Mouse (Mus musculus) heart, postnatal 14 days (tissue): ENCODE data around the gene Kctd15. TPM values are rescaled to one million over a fixed set of nuclear protein-coding genes. Genes with fewer than 3 reads are reported as not detected.

ENCODE experiments used
- DNase-seq, 2 experiments: peaks; one replicate each; pipeline ENCODE4 v3.0.0; 2021 to 2022
- intact Hi-C: fragments of 180-260 bp; cut with DNase I; formaldehyde crosslinking; loops from one replicate; pipeline ENCODE4 v1.15.1; 2025
- long read RNA-seq, 2 experiments: library from polyadenylated mRNA; stranded (forward); transcript quantifications; one replicate each; pipeline ENCODE4 v2.0.0; 2021
- total RNA-seq, 2 experiments: library from RNA; stranded (reverse); gene quantifications; 2 replicates each; pipeline ENCODE4 v1.2.3; 2021

The Kctd15 gene
- total RNA-seq: 1 to 10 TPM; 3.3 to 4.0 TPM
- long read RNA-seq, experiment 1, partial matches to known transcripts: 0 of 2 reads
- long read RNA-seq, experiment 1, other reads (novel, unspliced or antisense): 1 of 2 reads
- long read RNA-seq, experiment 2, partial matches to known transcripts: 0 of 2 reads
- long read RNA-seq, experiment 2, other reads (novel, unspliced or antisense): 1 of 2 reads

GRCm38 (mm10) chr7:34656632-34657031 is at the start of gene Kctd15:
Kctd15 (minus strand) TSS chr7:34656732.
- intact Hi-C loops: loop anchor here (5.0 to 10.0 kb wide), 3 partner anchors 84 to 422 kb away; partner anchors contain the start of gene Gpi1

DNA sequence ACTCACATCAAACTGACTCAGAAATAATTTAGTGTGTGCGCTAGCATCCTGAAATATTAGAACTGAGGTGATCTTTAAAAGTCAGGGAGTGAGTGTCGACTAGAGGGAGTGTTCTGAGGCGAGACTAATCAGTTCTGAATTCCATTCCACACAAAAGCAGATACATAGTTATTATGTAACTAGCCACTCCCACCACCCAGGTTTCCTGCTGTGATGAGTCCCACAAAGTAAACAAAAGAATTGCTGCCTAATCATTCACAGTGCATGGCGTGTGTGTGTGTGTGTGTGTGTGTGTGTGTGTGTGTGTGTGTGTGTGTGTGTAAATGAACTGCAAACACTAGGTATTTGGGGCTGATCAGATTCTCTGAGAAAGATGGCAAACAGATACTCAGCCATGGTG is 47.9 kb upstream of the Kctd15 start:
- DNase-seq: no peak
- intact Hi-C loops: no loop called here

More at GRCm38 (mm10) chr7:34656632-34657031, at the start of gene Kctd15:
- DNase-seq: no peak

- intact Hi-C loops: no loop called here
- no peak for DNase-seq
These were observed 46.9 kb upstream of the Kctd15 start for GRCm38 (mm10) chr7:34703437-34703836.

GRCm38 (mm10) chr7:34702718-34703351 is 46.3 kb upstream of the Kctd15 start:
- intact Hi-C loops: no loop called here

DNA sequence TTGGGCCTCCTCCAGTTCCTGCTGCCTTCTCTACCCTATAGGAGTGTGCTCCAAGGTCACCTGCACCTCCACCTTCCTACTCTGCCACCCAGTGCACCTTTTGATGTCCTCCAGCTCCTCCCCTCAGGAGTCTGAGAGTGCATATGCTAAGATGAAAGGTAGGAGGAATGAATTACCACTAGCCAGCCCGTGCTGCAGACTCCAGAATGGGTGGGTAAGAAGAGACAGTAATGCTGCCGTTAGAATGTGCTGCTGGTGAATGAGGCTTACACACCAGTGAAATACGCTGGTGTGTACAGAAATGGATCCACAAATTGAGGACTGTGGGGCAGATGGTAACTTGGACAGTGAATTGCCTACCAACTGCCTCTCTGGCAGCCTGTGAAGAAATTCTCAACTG is 43.4 kb upstream of the Kctd15 start:
- DNase-seq: no peak
- intact Hi-C loops: no loop called here

More at GRCm38 (mm10) chr7:34702718-34703351, 46.3 kb upstream of the Kctd15 start:
- DNase-seq: peak; percentile 36 to 50

DNA sequence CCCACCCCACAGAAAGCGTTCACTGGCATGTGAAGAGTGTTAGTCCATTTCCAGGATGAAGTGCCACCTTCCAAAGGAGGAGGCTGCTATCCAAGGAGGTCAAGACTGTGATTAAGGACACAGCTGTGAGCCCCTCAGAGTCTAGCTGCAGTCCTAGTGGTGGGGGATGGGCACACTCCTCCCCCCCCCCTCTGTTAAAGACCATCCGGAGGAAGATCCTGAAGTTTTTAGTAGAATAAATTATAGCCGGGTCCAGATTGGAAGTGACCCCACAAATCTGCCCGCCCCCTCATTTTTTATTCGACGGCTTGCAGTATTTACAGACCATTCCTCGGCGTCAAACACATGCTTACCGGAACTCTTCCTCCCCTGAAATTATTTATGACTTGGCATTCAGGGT is 41.7 kb upstream of the Kctd15 start:
- DNase-seq: no peak
- intact Hi-C loops: no loop called here

GRCm38 (mm10) chr7:34696086-34696485 is 39.6 kb upstream of the Kctd15 start:
- intact Hi-C loops: no loop called here
- no peak for DNase-seq

GRCm38 (mm10) chr7:34694898-34695297 is 38.4 kb upstream of the Kctd15 start:
- intact Hi-C loops: no loop called here
- no peak for DNase-seq

DNA sequence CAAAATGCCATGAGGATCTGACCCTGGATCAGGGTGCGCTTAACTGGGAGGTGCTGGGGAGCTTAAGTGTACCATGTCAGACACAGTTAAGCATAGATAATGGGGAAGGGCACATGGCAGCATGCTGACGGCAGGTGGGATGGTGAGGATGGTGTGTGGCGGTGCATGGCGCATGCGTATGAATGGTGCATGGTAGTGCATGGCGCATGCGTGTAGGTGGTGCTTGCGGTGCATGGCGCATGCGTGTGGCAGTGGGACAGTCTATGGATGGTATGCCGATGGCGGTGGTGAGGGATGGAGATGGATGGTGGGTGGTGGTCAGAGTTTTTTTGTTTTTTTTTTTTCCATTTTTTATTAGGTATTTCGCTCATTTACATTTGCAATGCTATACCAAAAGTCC is 37.4 kb upstream of the Kctd15 start:
- intact Hi-C loops: no loop called here
- DNase-seq: no peak

- no peak for DNase-seq
- intact Hi-C loops: no loop called here
These were observed 36.5 kb upstream of the Kctd15 start for GRCm38 (mm10) chr7:34693072-34693471.

DNA sequence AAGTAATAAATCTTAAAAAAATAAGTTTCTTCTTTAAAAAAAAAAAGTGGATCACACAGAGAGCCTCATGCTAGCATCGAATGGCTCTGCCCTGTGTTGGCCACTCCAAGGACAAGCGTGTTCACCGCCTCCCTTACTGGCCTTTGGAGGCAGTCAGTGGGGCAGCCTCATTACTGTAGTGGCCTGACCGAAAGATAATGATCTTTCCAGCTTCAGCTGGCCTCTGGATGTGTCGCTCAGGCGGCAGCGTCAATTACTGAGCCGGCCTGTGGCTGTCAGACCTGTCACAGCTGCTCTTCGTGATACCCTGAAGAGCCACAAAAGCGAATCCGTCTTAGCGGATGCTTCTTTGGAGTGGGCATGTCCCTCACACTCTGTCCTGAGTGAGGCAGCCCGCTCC is 33.6 kb upstream of the Kctd15 start:
- no peak for DNase-seq
- intact Hi-C loops: no loop called here

DNA sequence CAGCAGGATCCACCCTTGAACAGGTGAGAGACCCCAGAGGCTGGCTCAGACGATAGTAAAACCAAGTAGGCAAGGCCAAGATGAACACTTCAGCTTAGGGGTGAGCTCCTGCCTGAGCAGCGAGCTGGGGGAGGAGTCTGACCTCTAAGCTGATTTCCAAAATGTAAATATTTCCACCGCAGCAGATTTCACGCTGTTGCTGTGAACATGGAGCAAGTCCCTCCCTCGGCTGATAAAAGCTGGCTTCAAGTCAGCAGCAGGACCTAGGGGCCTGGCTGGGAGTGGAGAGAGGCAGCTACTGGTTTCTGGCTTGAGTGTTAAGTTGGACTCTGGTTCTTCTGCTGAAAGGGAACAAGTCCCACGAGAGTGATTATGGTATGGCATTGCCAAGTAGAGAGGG is 32.5 kb upstream of the Kctd15 start:
- intact Hi-C loops: no loop called here
- DNase-seq: peak in 1 of 2 experiments; percentile 12

- no peak for DNase-seq
- intact Hi-C loops: no loop called here
These were observed 29.3 kb upstream of the Kctd15 start for GRCm38 (mm10) chr7:34685801-34686200.

DNA sequence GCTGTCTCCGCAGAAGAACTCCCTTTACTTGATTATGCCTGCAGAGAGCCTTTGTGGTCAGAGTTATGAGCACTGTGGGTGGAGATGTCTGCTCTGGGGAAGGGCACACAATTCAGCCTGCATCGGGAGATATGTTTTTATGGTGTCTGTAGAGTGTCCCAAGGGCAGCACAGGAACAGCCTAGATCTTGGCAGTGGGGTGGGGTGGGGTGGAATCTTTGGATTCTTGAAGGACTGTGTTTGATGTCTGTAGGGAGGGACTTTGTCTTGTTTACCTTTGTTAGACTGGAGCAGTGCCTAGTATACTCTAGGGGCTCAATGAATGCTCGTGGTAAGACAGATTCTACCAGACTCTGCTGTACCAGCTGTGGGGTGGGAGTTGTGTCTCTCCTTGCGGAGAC is 28.6 kb upstream of the Kctd15 start:
- DNase-seq: no peak
- intact Hi-C loops: no loop called here

- no peak for DNase-seq
- intact Hi-C loops: no loop called here
These were observed 24.4 kb upstream of the Kctd15 start for GRCm38 (mm10) chr7:34680771-34681421.

- intact Hi-C loops: loop anchor here (5.0 to 10.0 kb wide), 4 partner anchors 322 to 582 kb away; partner anchors contain the start of gene Cebpa
These were observed 23.4 kb upstream of the Kctd15 start for GRCm38 (mm10) chr7:34679886-34680285.

GRCm38 (mm10) chr7:34675831-34676514 is 19.4 kb upstream of the Kctd15 start:
- intact Hi-C loops: loop anchor here (1.0 to 10.0 kb wide), 7 partner anchors 43 to 586 kb away; partner anchors contain the start of gene Cebpa
- peak; percentile 78 to 87 for DNase-seq

More at GRCm38 (mm10) chr7:34679886-34680285, 23.4 kb upstream of the Kctd15 start:
- DNase-seq: no peak

- intact Hi-C loops: loop anchor here (5.0 to 10.0 kb wide), 4 partner anchors 327 to 587 kb away; partner anchors contain the start of gene Cebpa
- no peak for DNase-seq
These were observed 18.7 kb upstream of the Kctd15 start for GRCm38 (mm10) chr7:34675120-34675790.

GRCm38 (mm10) chr7:34672916-34673315 is 16.4 kb upstream of the Kctd15 start:
- intact Hi-C loops: loop anchor here (1.0 to 10.0 kb wide), 5 partner anchors 176 to 442 kb away; partner anchors contain the start of gene Cebpa
- DNase-seq: no peak

- peak; percentile 88 to 95 for DNase-seq
These were observed 15.4 kb upstream of the Kctd15 start for GRCm38 (mm10) chr7:34671911-34672310.

More at GRCm38 (mm10) chr7:34671911-34672310, 15.4 kb upstream of the Kctd15 start:
- intact Hi-C loops: loop anchor here (1.0 to 10.0 kb wide), 5 partner anchors 175 to 443 kb away; partner anchors contain the start of gene Cebpa
